Mouse (Mus musculus) neutrophil, adult 5-6 weeks (primary cell): ENCODE data around the gene Map4k3. TPM values are rescaled to one million over a fixed set of nuclear protein-coding genes. Genes with fewer than 3 reads are reported as not detected.
"Not testable (repeated sequence)": the region's sequence is repeated elsewhere in the genome, so short reads cannot be mapped to it uniquely, and the experiment has no call there.

Source experiments
- ATAC-seq: fragments of 151-379, 151-347 bp; 2 replicates; pipeline ENCODE4 v1.8.0; 2017; ENCODE audit warnings: mild to moderate bottlenecking, moderate TSS enrichment; ENCODE audit not compliant: insufficient number of reproducible peaks, poor library complexity, low FRiP score, severe bottlenecking; ENCODE audit errors: extremely low read depth
- total RNA-seq: library from RNA; stranded (forward); fragments of 200-1000 nt; gene quantifications from 2 replicates; pipeline ENCODE4 v1.2.3, GENCODE M21; 2017

Map4k3 gene
- total RNA-seq, 1 experiment from 2014 or later: 10.1 TPM

DNA sequence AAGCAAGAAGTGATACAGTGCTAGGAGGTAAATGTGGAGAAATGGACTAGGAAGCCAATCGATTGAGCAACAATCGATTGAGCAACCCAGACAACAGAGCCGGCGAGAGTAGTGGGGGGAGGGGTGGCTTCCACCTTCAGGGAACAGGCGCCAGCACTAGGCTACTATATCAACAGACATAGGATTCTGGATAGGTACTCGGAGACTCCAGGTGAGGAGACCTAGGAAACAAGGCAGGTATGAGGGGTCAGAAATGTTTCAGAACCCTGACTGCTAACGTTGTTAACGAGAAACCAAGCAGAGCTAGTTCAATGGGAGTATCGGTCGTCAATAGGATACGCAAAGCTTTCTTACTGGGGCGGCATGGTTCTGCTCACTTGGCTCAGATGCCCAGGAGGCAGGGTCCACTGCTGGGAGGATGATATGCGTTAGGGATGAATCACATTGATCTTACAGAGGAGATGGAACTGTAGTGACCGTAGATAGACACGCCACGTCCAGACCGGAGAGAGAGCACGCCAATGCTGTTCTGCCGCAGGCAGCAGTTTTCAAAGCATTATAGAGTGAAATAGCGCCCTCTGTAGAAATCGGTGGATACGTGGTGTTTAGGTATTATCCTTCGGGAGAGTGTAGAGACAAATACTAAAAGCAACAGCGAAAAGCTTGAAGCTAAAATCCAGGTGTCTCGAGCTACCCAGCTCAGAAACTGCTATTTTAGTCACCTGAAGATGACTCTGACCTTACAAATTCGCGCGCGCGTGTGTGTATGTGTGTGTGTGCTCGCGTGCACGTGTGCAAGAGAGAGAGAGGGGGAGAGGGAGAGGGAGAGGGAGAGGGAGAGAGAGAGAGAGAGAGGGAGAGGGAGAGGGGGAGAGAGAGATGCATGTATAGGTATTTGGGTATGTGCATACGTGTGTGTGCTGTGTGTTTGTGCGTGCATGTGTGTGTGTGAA lies 174.7 kb downstream of the Map4k3 start:
- ATAC-seq: peak; percentile 81

- ATAC-seq: no peak
These were observed 175.6 kb downstream of the Map4k3 start for GRCm38 (mm10) chr17:80552653-80553052.

DNA sequence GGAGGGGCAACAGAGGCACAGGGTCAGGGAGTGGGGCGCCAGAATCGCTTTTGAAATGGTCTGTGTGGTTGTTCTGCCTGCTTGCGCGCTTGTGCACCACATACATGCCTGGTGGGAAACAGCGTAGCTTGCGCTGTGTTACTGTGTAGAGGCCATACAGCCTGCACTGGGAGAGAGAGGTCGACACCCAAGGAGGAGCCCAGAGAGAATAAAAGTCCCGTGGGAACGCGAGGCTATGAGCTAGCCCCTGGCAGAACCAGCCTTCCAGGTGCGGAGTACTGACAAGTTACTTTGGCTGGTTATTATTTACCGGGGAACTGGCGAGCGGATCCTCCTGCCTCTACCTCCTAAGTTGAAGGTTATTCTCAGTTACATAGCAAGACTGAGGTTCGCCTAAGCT lies 177.3 kb downstream of the Map4k3 start:
- no peak for ATAC-seq

GRCm38 (mm10) chr17:80546846-80547245 lies 181.4 kb downstream of the Map4k3 start:
- ATAC-seq: no peak

- ATAC-seq: no peak
These were observed 182.1 kb downstream of the Map4k3 start for GRCm38 (mm10) chr17:80546227-80546626.

DNA sequence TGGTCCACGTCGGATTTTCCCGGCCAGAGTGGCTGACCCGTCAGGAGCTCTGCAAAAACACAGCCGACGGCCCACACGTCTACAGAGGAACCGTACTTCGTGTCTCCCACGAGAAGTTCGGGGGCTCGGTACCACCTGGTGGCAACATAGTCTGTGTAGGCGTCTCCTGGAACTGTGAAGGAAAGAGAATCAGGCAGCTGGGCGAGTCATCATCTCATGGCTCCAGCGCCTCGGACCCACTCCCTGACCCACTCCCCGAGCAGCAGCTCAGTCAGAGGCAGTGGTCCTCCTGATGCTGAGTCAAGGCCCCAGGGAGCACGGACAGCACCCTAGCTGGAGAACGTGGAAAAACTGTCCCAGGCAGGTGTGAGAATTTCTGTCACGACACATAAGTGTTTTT lies 184.6 kb downstream of the Map4k3 start:
- ATAC-seq: no peak

DNA sequence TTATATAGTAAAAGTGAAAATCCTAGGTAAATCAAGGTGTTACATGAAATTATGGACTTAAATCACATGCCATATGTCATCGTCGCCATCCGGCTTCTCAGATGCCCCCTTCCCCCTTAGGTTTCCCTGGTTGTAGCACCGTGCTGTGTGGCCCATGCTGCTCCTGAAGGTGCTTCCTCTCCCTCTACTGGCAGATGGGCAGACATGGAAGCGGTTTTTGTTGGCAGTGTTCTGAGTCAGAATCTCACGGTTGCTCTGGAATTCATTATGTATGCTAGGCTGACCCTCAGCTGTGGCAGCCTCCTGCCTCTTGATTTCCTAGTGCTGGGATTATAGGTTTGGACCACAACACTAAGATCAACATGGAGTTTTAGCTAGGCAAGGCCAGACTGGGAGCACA lies 191.1 kb downstream of the Map4k3 start:
- ATAC-seq: no peak

- ATAC-seq: no peak
These were observed 192.7 kb downstream of the Map4k3 start for GRCm38 (mm10) chr17:80535633-80536032.

DNA sequence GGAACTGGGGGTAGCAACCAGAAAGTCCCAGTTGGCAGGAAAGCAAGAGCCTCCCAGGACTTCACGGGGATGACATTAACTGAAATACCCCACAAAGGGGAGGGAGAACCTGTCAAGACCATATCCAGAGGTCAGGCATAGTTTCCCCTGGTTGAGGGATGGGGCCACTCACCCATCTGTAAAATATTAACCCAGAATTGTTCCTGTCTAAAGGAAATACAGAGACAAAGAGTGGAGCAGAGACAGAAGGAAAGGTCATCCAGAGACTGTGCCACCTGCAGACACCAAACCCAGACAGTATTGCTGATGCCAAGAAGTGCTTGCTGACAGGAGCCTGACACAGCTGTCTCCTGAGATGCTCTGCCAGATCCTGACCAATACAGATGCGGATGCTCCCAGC lies 196.9 kb downstream of the Map4k3 start:
- not testable (repeated sequence) for ATAC-seq

Other genes with a start within 250 kb of the Map4k3 start
- gene Sos1, start 248.0 kb downstream of the Map4k3 start, total RNA-seq: 14.6 and 15.9 TPM in 2 replicates
- 0.86 and 0.93 TPM in 2 replicates for gene Cdkl4, start 150.7 kb downstream of the Map4k3 start, total RNA-seq
- gene Tmem178, start 216.1 kb upstream of the Map4k3 start, total RNA-seq: not detected in 2 replicates